Comparison of ENCODE assay signal across 27 mouse cellular contexts in the genomic region with DNA sequence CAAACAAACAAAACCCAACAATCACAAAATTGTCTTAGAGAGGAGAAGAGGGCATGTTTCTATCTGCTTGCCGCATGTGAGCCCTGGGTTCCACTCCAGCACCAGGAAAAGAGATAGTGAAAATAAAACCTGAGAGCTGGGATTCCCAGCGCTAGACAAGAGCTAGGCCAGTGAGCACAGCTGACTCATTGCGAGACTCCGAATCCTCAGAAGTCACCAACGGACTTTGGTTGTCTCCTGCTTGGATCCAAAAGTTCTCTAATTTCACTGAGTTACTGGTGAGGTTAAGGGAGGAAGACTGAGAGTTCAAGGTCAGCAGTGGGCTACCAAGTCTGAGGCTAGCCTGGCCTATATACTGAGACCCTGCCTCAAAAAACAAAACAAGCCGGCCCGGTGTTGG. TPM values are rescaled to one million over a fixed set of nuclear protein-coding genes. Genes with fewer than 3 reads are reported as not detected.
A peak's percentile ranks its signal among the peaks of the same experiment; 100 is the strongest.
DNase-seq lines count a peak whose midpoint lies in the region; ATAC-seq and TF ChIP-seq lines count a peak whose summit lies in the region.
"Had no signal": no experiment of that assay in that cellular context is flagged by ENCODE, and none has a peak within 500 bp of the region (broad histone marks: within the 10 kb centered on the region; RNA-seq: fewer than 3 reads in every experiment).

No protein-coding gene starts in this region.

- intact Hi-C loops in heart, postnatal 36 days (cut with DNase I) = loop anchor here (5.0 kb wide), 1 partner anchor 33 kb away; no protein-coding TSS in a partner anchor

- no peak for ATAC-seq in megakaryocyte, adult 5-6 weeks (ENCODE audit: poor library complexity, severe bottlenecking)
- no peak for ATAC-seq in liver, postnatal 0 days
- ATAC-seq: CD4-positive, CD25-positive, alpha-beta regulatory T cell, adult 4 months; forebrain, embryonic 14.5 days; forebrain, postnatal 0 days; hindbrain, embryonic 16.5 days; inflammation-experienced regulatory T-cells, adult 6 months; intestine, embryonic 16.5 days had no signal

- TF ChIP-seq CTCF in liver, postnatal 0 days (IDR thresholded peaks at IDR 0.05; ENCODE audit: low read depth) = no peak

- 72% methylated on average over 7 of the region's 7 CpGs for WGBS in liver, postnatal 0 days (ENCODE audit: insufficient replicate concordance)

- no peak overlapping the region for H3K9ac ChIP-seq in liver, postnatal 0 days (replicated peaks)
- H3K9ac ChIP-seq: forebrain, postnatal 0 days; heart, embryonic 13.5 days; hindbrain, embryonic 13.5 days had no signal

- H3K4me2 ChIP-seq in liver, postnatal 0 days (ENCODE audit: low read depth, low read length) = no peak overlapping the region
- H3K4me2 ChIP-seq: heart, embryonic 13.5 days; hindbrain, embryonic 13.5 days had no signal

- H3K9me3 ChIP-seq in megakaryocyte, embryonic 14.5 days = no peaks in the 10 kb centered on the region
- no peaks in the 10 kb centered on the region for H3K9me3 ChIP-seq in liver, postnatal 0 days (ENCODE audit: low read length)
- H3K9me3 ChIP-seq: forebrain, embryonic 10.5 days; heart, embryonic 10.5 days; heart, embryonic 13.5 days; hindbrain, embryonic 10.5 days; hindbrain, embryonic 13.5 days had no signal

- H3K36me3 ChIP-seq in megakaryocyte, embryonic 14.5 days (replicated peaks; ENCODE audit: low read length) = peaks cover 93% of the 10 kb centered on the region
- no peaks in the 10 kb centered on the region; the same call in 1 of the 2 replicates for H3K36me3 ChIP-seq in liver, postnatal 0 days (replicated peaks; ENCODE audit: insufficient read depth, low read length)
- H3K36me3 ChIP-seq: forebrain, embryonic 10.5 days; hindbrain, embryonic 10.5 days; hindbrain, embryonic 13.5 days had no signal

- peak overlapping the region; percentile 53 for H3K4me3 ChIP-seq in megakaryocyte, embryonic 14.5 days (replicated peaks)
- H3K4me3 ChIP-seq in brown adipose tissue, adult 24 weeks (ENCODE audit: insufficient read depth, low read depth, low read length) = 0 out of 2 replicates have a peak overlapping the region, but pooled peaks have one; percentile 5
- H3K4me3 ChIP-seq in liver, postnatal 0 days (ENCODE audit: low read depth, low read length) = no peak overlapping the region
- H3K4me3 ChIP-seq: forebrain, embryonic 10.5 days; heart, adult 2 months; heart, embryonic 10.5 days; heart, embryonic 13.5 days; hindbrain, embryonic 10.5 days; hindbrain, embryonic 13.5 days had no signal

- no peak overlapping the region for H3K27ac ChIP-seq in brown adipose tissue, adult 24 weeks (replicated peaks; ENCODE audit: low read depth, low read length)
- H3K27ac ChIP-seq in liver, postnatal 0 days (ENCODE audit: low read depth) = no peak overlapping the region
- H3K27ac ChIP-seq: forebrain, embryonic 10.5 days; heart, embryonic 10.5 days; heart, embryonic 13.5 days; hindbrain, embryonic 10.5 days; hindbrain, embryonic 13.5 days had no signal

- TF ChIP-seq EP300 in liver, postnatal 0 days (IDR thresholded peaks at IDR 0.05; ENCODE audit: low read depth) = no peak

- peak; percentile 47 for DNase-seq in ES-CJ7 (ENCODE audit: low read depth, low spot score)
- no peak for DNase-seq in liver, postnatal 0 days
- no peak for DNase-seq in testis, postnatal 14 days (ENCODE audit: low spot score)
- DNase-seq in heart, postnatal 36 days = no peak
- DNase-seq: adrenal gland, adult 2 months; adrenal gland, postnatal 14 days; cerebellum, adult 11-12 months; cerebellum, adult 8-10 months; cerebellum, postnatal 14 days; forebrain, postnatal 0 days; gastrocnemius, postnatal 36 days; heart, adult 2 months; kidney, adult 18-20 months had no signal

- H3K27me3 ChIP-seq in megakaryocyte, embryonic 14.5 days (replicated peaks) = no peaks in the 10 kb centered on the region
- no peaks in the 10 kb centered on the region for H3K27me3 ChIP-seq in liver, postnatal 0 days (ENCODE audit: insufficient read depth, low read length)
- H3K27me3 ChIP-seq: heart, embryonic 13.5 days; hindbrain, embryonic 13.5 days had no signal

- peaks cover 93% of the 10 kb centered on the region for H3K4me1 ChIP-seq in megakaryocyte, embryonic 14.5 days
- peaks cover 20% of the 10 kb centered on the region for H3K4me1 ChIP-seq in brown adipose tissue, adult 24 weeks (ENCODE audit: control insufficient read depth, insufficient read depth, insufficient read length, low read length)
- peaks cover 6% of the 10 kb centered on the region; the same call in 1 of the 2 replicates for H3K4me1 ChIP-seq in liver, postnatal 0 days (ENCODE audit: insufficient read depth)
- H3K4me1 ChIP-seq: hindbrain, embryonic 13.5 days had no signal

RNA-seq across cellular contexts. Expression of gene Pecam1, which starts 46.5 kb away (rescaled TPM):
- polyA plus RNA-seq in megakaryocyte, embryonic 14.5 days (2012; ENCODE audit: insufficient read depth, low replicate concordance) = 1.3 and 13.6 TPM in 2 replicates
- 25.0 and 26.2 TPM in 2 replicates for total RNA-seq in megakaryocyte, adult 5-6 weeks (2015)
- total RNA-seq in megakaryocyte, adult 5-6 weeks (2017) = 22.6 and 24.4 TPM in 2 replicates
- polyA plus RNA-seq in brown adipose tissue, adult 24 weeks (2012; ENCODE audit: insufficient read depth, insufficient read length, missing spikeins) = 31.7 and 54.7 TPM in 2 replicates
- polyA plus RNA-seq in liver, postnatal 0 days (2015; fragmentation: Nextera tagmentation; extraction: Ambion mirVana) = 9.2 TPM in 2 replicates
- 100 to 1,000 TPM; 120 to 139 TPM for total RNA-seq in heart, postnatal 36 days (2021)

RNA-seq across cellular contexts. Expression of gene Milr1, which starts 47.1 kb away (rescaled TPM):
- 1.2 TPM in 1 of 2 replicates, not detected in the other for polyA plus RNA-seq in megakaryocyte, embryonic 14.5 days (2012; ENCODE audit: insufficient read depth, low replicate concordance)
- 195 and 212 TPM in 2 replicates for total RNA-seq in megakaryocyte, adult 5-6 weeks (2015)
- 204 and 237 TPM in 2 replicates for total RNA-seq in megakaryocyte, adult 5-6 weeks (2017)
- 0.95 TPM in 1 of 2 replicates, not detected in the other for polyA plus RNA-seq in brown adipose tissue, adult 24 weeks (2012; ENCODE audit: insufficient read depth, insufficient read length, missing spikeins)
- 4.1 and 5.1 TPM in 2 replicates for polyA plus RNA-seq in liver, postnatal 0 days (2015; fragmentation: Nextera tagmentation; extraction: Ambion mirVana)
- total RNA-seq in heart, postnatal 36 days (2021) = 1 to 10 TPM in 1 of 2 experiments, under 1 TPM in 1; 0.97 to 1.0 TPM
- total RNA-seq: forebrain, postnatal 0 days; MEL had no signal
- polyA plus RNA-seq: adrenal gland, adult 2 months had no signal
